ENCODE assay signal across 22 mouse cellular contexts in the genomic region with DNA sequence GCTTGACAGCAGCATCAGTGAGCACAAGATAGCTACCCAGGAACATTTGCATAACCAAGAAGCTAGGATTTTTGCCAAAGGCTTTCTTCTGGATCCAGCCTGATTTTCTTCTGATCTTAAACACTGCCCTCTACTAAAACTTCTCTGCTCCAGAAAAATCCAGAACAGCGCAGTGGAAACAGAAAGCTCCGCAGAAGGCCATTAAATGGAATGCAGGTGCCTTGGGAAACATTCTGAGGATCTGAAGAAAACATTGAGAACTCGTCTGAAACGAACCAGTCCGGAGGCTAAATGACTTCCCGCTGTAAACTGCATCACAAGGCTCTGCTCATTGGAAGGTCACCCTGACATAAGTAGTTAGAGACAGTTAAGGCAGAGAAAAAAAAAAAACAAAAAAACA.
"Had no signal": no experiment of that assay in that cellular context is flagged by ENCODE, and none has a peak within 500 bp of the region (broad histone marks: within the 10 kb centered on the region; RNA-seq: fewer than 3 reads in every experiment).

No protein-coding gene starts in this region.

- H3K9ac ChIP-seq: intestine, embryonic 15.5 days; limb, embryonic 13.5 days; liver, embryonic 12.5 days; liver, embryonic 15.5 days; lung, embryonic 15.5 days; midbrain, embryonic 15.5 days; neural tube, embryonic 12.5 days; neural tube, embryonic 15.5 days had no signal

- ATAC-seq: intestine, embryonic 15.5 days; liver, embryonic 12.5 days; midbrain, embryonic 15.5 days had no signal

- H3K36me3 ChIP-seq: intestine, embryonic 15.5 days; limb, embryonic 10.5 days; limb, embryonic 13.5 days; liver, embryonic 12.5 days; liver, embryonic 15.5 days; lung, embryonic 15.5 days; midbrain, embryonic 10.5 days; midbrain, embryonic 15.5 days; neural tube, embryonic 12.5 days; neural tube, embryonic 15.5 days had no signal

- H3K9me3 ChIP-seq: intestine, embryonic 15.5 days; limb, embryonic 10.5 days; limb, embryonic 13.5 days; liver, embryonic 12.5 days; liver, embryonic 15.5 days; lung, embryonic 15.5 days; midbrain, embryonic 10.5 days; midbrain, embryonic 15.5 days; neural tube, embryonic 12.5 days; neural tube, embryonic 15.5 days had no signal

- H3K27ac ChIP-seq: intestine, embryonic 15.5 days; limb, embryonic 10.5 days; limb, embryonic 13.5 days; liver, embryonic 12.5 days; liver, embryonic 15.5 days; lung, embryonic 15.5 days; midbrain, embryonic 10.5 days; midbrain, embryonic 15.5 days; neural tube, embryonic 12.5 days; neural tube, embryonic 15.5 days; stomach, postnatal 0 days had no signal

- H3K4me3 ChIP-seq: intestine, embryonic 15.5 days; limb, embryonic 10.5 days; limb, embryonic 13.5 days; liver, embryonic 12.5 days; liver, embryonic 15.5 days; lung, embryonic 15.5 days; megakaryocyte, embryonic 14.5 days; midbrain, embryonic 10.5 days; midbrain, embryonic 15.5 days; neural tube, embryonic 12.5 days; neural tube, embryonic 15.5 days had no signal

- H3K4me1 ChIP-seq: intestine, embryonic 15.5 days; limb, embryonic 13.5 days; liver, embryonic 12.5 days; lung, embryonic 15.5 days; midbrain, embryonic 15.5 days; neural tube, embryonic 12.5 days; neural tube, embryonic 15.5 days had no signal

- DNase-seq: liver; lung, adult 18-20 months; lung, postnatal 10 days; lung, postnatal 36 days; right cerebral cortex, adult 18-20 months; right cerebral cortex, postnatal 14 days; right cerebral cortex, postnatal 4 days; thymus, adult 2 months; thymus, postnatal 14 days; thymus, postnatal 4 days had no signal

- H3K27me3 ChIP-seq: intestine, embryonic 15.5 days; limb, embryonic 13.5 days; liver, embryonic 12.5 days; lung, embryonic 15.5 days; midbrain, embryonic 15.5 days; neural tube, embryonic 12.5 days; neural tube, embryonic 15.5 days had no signal

- H3K4me2 ChIP-seq: intestine, embryonic 15.5 days; limb, embryonic 13.5 days; liver, embryonic 12.5 days; liver, embryonic 15.5 days; lung, embryonic 15.5 days; midbrain, embryonic 15.5 days; neural tube, embryonic 12.5 days; neural tube, embryonic 15.5 days had no signal
